In genomic region chr5:123862374-123863350, GRCm38 (mm10) we compare ENCODE assay signal across 12 mouse cellular contexts. TPM values are rescaled to one million over a fixed set of nuclear protein-coding genes. Genes with fewer than 3 reads are reported as not detected.
DNase-seq lines count a peak whose midpoint lies in the region; ATAC-seq and TF ChIP-seq lines count a peak whose summit lies in the region.
"Had no signal": no experiment of that assay in that cellular context is flagged by ENCODE, and none has a peak within 500 bp of the region (broad histone marks: within the 10 kb centered on the region; RNA-seq: fewer than 3 reads in every experiment).

No protein-coding gene starts in this region.

- peaks cover 49% of the 10 kb centered on the region for H3K4me1 ChIP-seq in bone marrow macrophage, adult 2 months (ENCODE audit: control insufficient read depth, insufficient read depth, low read length)
- peaks cover 7% of the 10 kb centered on the region for H3K4me1 ChIP-seq in midbrain, embryonic 10.5 days
- H3K4me1 ChIP-seq: midbrain, embryonic 15.5 days had no signal

- 91% methylated on average over 15 of the region's 15 CpGs for WGBS in midbrain, embryonic 10.5 days

- no peak for TF ChIP-seq POLR2A in bone marrow macrophage, adult 2 months (IDR thresholded peaks at IDR 0.05; ENCODE audit: borderline replicate concordance, low read depth, low read length)

- H3K4me3 ChIP-seq in left cerebral cortex, adult 2 months: peak overlapping the region; percentile 11; the same call in 1 of the 2 replicates
- H3K4me3 ChIP-seq in bone marrow macrophage, adult 2 months (ENCODE audit: insufficient read depth, low read length): peak overlapping the region; percentile 58
- H3K4me3 ChIP-seq in midbrain, embryonic 10.5 days: no peak overlapping the region
- H3K4me3 ChIP-seq: midbrain, embryonic 15.5 days had no signal

- no peaks in the 10 kb centered on the region for H3K36me3 ChIP-seq in midbrain, embryonic 10.5 days
- H3K36me3 ChIP-seq: midbrain, embryonic 15.5 days had no signal

- intact Hi-C loops in left cerebral cortex, adult 2 months (cut with DNase I): no loop called here
- intact Hi-C loops in left cerebral cortex, postnatal 36 days (cut with DNase I): no loop called here

- DNase-seq in left cerebral cortex, adult 2 months (ENCODE audit: extremely low spot score in 1 of 2, low spot score in 2 of 2): no peak
- no peak for DNase-seq in left cerebral cortex, postnatal 36 days (ENCODE audit: low spot score in 2 of 2)
- no peak for DNase-seq in left cerebral cortex, adult 18-20 months (ENCODE audit: low spot score in 2 of 2)
- DNase-seq in kidney, adult 11 months: no peak
- no peak for DNase-seq in midbrain, embryonic 10.5 days (ENCODE audit: low spot score)
- DNase-seq: cerebellum, adult 9-10 months; gastrocnemius, postnatal 14 days had no signal

- no peaks in the 10 kb centered on the region for H3K9me3 ChIP-seq in midbrain, embryonic 10.5 days (replicated peaks)
- H3K9me3 ChIP-seq: midbrain, embryonic 15.5 days had no signal

- TF ChIP-seq CTCF in left cerebral cortex, adult 2 months (IDR thresholded peaks at IDR 0.05): no peak
- TF ChIP-seq CTCF in bone marrow macrophage, adult 2 months (IDR thresholded peaks at IDR 0.05; ENCODE audit: low read depth, low read length): no peak

- peak; percentile 58 for ATAC-seq in granulocyte monocyte progenitor cell, adult 5-6 weeks (replicated peaks; ENCODE audit: poor library complexity, severe bottlenecking)
- ATAC-seq in megakaryocyte progenitor cell, adult 5-6 weeks (replicated peaks; ENCODE audit: poor library complexity): peak; percentile 47
- ATAC-seq: midbrain, embryonic 15.5 days had no signal

- H3K27me3 ChIP-seq in midbrain, embryonic 10.5 days (ENCODE audit: low read depth, poor library complexity, severe bottlenecking): no peaks in the 10 kb centered on the region
- H3K27me3 ChIP-seq: midbrain, embryonic 15.5 days had no signal

- H3K27ac ChIP-seq in left cerebral cortex, adult 2 months: no peak overlapping the region
- H3K27ac ChIP-seq in bone marrow macrophage, adult 2 months (ENCODE audit: insufficient read depth, low read depth, low read length): peak overlapping the region; percentile 80
- H3K27ac ChIP-seq in midbrain, embryonic 10.5 days (replicated peaks): no peak overlapping the region
- H3K27ac ChIP-seq: midbrain, embryonic 15.5 days had no signal

RNA-seq across cellular contexts. Expression of gene Hcar2, which starts 2.6 kb away (rescaled TPM):
- total RNA-seq in left cerebral cortex, adult 2 months (2021): not detected
- not detected for total RNA-seq in left cerebral cortex, postnatal 36 days (2021)
- polyA plus RNA-seq in bone marrow macrophage, adult 2 months (2012; ENCODE audit: insufficient read depth, insufficient read length, missing spikeins): 2.2 and 2.5 TPM in 2 replicates
- not detected in 2 replicates for total RNA-seq in granulocyte monocyte progenitor cell, adult 5-6 weeks (2014; fragmentation: Nextera tagmentation)
- 2.7 and 5.4 TPM in 2 replicates for total RNA-seq in granulocyte monocyte progenitor cell, adult 5-6 weeks (2017)
- 2.7 and 11.6 TPM in 2 replicates for total RNA-seq in megakaryocyte progenitor cell, adult 5-6 weeks (2015)
- total RNA-seq in megakaryocyte progenitor cell, adult 5-6 weeks (2017): 1.3 and 4.0 TPM in 2 replicates
- not detected for total RNA-seq in left cerebral cortex, adult 18-20 months (2021)
- polyA plus RNA-seq in midbrain, embryonic 10.5 days (2016; fragmentation: Nextera tagmentation; extraction: Ambion mirVana): not detected in 2 replicates
- total RNA-seq: gastrocnemius, postnatal 14 days; left cerebral cortex, postnatal 10 days had no signal
- polyA plus RNA-seq: midbrain, embryonic 15.5 days had no signal

RNA-seq across cellular contexts. Expression of gene Hcar1, which starts 17.2 kb away (rescaled TPM):
- 1 to 10 TPM; 1.5 TPM for total RNA-seq in left cerebral cortex, adult 2 months (2021)
- total RNA-seq in left cerebral cortex, postnatal 36 days (2021): 1 to 10 TPM; 1.0 to 1.4 TPM
- polyA plus RNA-seq in bone marrow macrophage, adult 2 months (2012; ENCODE audit: insufficient read depth, insufficient read length, missing spikeins): not detected in 2 replicates
- not detected in 2 replicates for total RNA-seq in granulocyte monocyte progenitor cell, adult 5-6 weeks (2014; fragmentation: Nextera tagmentation)
- not detected in 2 replicates for total RNA-seq in granulocyte monocyte progenitor cell, adult 5-6 weeks (2017)
- not detected in 2 replicates for total RNA-seq in megakaryocyte progenitor cell, adult 5-6 weeks (2015)
- total RNA-seq in megakaryocyte progenitor cell, adult 5-6 weeks (2017): not detected in 2 replicates
- total RNA-seq in left cerebral cortex, adult 18-20 months (2021): 1 to 10 TPM; 1.7 to 2.2 TPM
- polyA plus RNA-seq in midbrain, embryonic 10.5 days (2016; fragmentation: Nextera tagmentation; extraction: Ambion mirVana): not detected in 2 replicates

RNA-seq across cellular contexts. Expression of gene Denr, which starts 44.3 kb away (rescaled TPM):
- total RNA-seq in left cerebral cortex, adult 2 months (2021): 10 to 100 TPM; 66.0 to 68.7 TPM
- 10 to 100 TPM; 67.7 to 70.2 TPM for total RNA-seq in left cerebral cortex, postnatal 36 days (2021)
- 51.8 and 58.3 TPM in 2 replicates for polyA plus RNA-seq in bone marrow macrophage, adult 2 months (2012; ENCODE audit: insufficient read depth, insufficient read length, missing spikeins)
- total RNA-seq in granulocyte monocyte progenitor cell, adult 5-6 weeks (2014; fragmentation: Nextera tagmentation): 67.5 and 72.9 TPM in 2 replicates
- 76.4 and 100.0 TPM in 2 replicates for total RNA-seq in granulocyte monocyte progenitor cell, adult 5-6 weeks (2017)
- 113 and 123 TPM in 2 replicates for total RNA-seq in megakaryocyte progenitor cell, adult 5-6 weeks (2015)
- total RNA-seq in megakaryocyte progenitor cell, adult 5-6 weeks (2017): 90.6 and 105 TPM in 2 replicates
- total RNA-seq in left cerebral cortex, adult 18-20 months (2021): 10 to 100 TPM; 68.1 to 74.0 TPM
- 159 and 186 TPM in 2 replicates for polyA plus RNA-seq in midbrain, embryonic 10.5 days (2016; fragmentation: Nextera tagmentation; extraction: Ambion mirVana)
